11 mouse cellular contexts compared by ENCODE assay signal in genomic region chr12:25240796-25241195, GRCm38 (mm10).
DNase-seq lines count a peak whose midpoint lies in the region; TF ChIP-seq lines count a peak whose summit lies in the region.
"Had no signal": no experiment of that assay in that cellular context is flagged by ENCODE, and none has a peak within 500 bp of the region (broad histone marks: within the 10 kb centered on the region; RNA-seq: fewer than 3 reads in every experiment).

No protein-coding gene starts in this region.

- DNase-seq in gastrocnemius, adult 18-20 months (ENCODE audit: low spot score), result peak; percentile 17
- DNase-seq in gastrocnemius, postnatal 14 days, result no peak
- DNase-seq in left cerebral cortex, adult 2 months (ENCODE audit: extremely low spot score in 1 of 2, low spot score in 2 of 2), result peak in 1 of 2 experiments; percentile 18
- DNase-seq in left cerebral cortex, postnatal 36 days (ENCODE audit: low spot score in 2 of 2), result no peak
- peak; percentile 29 for DNase-seq in cerebellum, adult 9-11 months
- DNase-seq in frontal cortex, postnatal 36 days (ENCODE audit: low spot score in 2 of 2), result peak; percentile 29 to 31
- no peak for DNase-seq in thymus, postnatal 36 days
- DNase-seq: lung, adult 2 months had no signal

- H3K4me3 ChIP-seq in left cerebral cortex, adult 2 months, result no peak overlapping the region
- H3K4me3 ChIP-seq: kidney, embryonic 15.5 days; midbrain, embryonic 13.5 days had no signal

- TF ChIP-seq CTCF in left cerebral cortex, adult 2 months (IDR thresholded peaks at IDR 0.05), result no peak

- intact Hi-C loops in gastrocnemius, postnatal 14 days (cut with DNase I; ENCODE audit: low total_unique reads), result no loop called here
- intact Hi-C loops in left cerebral cortex, adult 2 months (cut with DNase I), result loop anchor here (2.0 to 5.0 kb wide), 2 partner anchors 78 to 140 kb away; no protein-coding TSS in a partner anchor
- intact Hi-C loops in left cerebral cortex, postnatal 36 days (cut with DNase I), result loop anchor here (2.0 kb wide), 1 partner anchor 140 kb away; no protein-coding TSS in a partner anchor

- H3K27ac ChIP-seq in left cerebral cortex, adult 2 months, result peak overlapping the region; percentile 68
- H3K27ac ChIP-seq: kidney, embryonic 15.5 days; macrophage; midbrain, embryonic 13.5 days had no signal

Comparison
In these comparisons a context has a peak if more than half of its experiments do, and no peak if none do; other contexts are left out.
1. DNase-seq: peak in gastrocnemius, adult 18-20 months (single experiment), cerebellum, adult 9-11 months (single experiment) and frontal cortex, postnatal 36 days (2 of 2); none in gastrocnemius, postnatal 14 days (single experiment), left cerebral cortex, postnatal 36 days (0 of 2) and thymus, postnatal 36 days (0 of 2).